Mouse (Mus musculus): Measurements from ENCODE around the gene Sqor.

The Sqor gene

GRCm38 (mm10) chr2:122784701-122785100 is 19.7 kb downstream of the Sqor start:
- CTCF ChIA-PET, result no interaction called here

- CTCF ChIA-PET, result interaction anchor here (1.0 kb wide), 1 partner anchor 14 kb away, joined by 3 read pairs; no protein-coding TSS in a partner anchor
These were observed 21.1 kb downstream of the Sqor start for GRCm38 (mm10) chr2:122786167-122786566.

DNA sequence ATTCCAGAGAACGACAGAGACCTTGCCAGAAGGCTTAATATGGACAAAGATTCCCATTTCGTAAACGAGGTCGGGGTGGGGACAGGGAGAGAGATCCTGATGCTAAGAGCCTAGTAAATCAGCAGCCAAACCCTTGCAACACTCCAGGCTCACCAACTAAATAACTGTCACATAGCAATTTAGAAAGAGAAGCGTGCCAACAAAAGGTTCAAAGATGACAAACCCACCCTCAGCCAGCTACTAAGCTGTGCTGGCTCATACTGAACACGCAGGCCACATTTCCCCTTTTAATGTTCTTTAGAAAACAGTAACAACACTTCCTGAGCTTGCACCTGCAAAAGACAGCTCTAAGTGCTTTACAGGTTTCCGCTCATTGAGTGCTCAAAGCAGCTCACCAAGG is 24.3 kb downstream of the Sqor start:
- CTCF ChIA-PET, result no interaction called here

- CTCF ChIA-PET, result no interaction called here
These were observed 24.7 kb downstream of the Sqor start for GRCm38 (mm10) chr2:122789730-122790129.

GRCm38 (mm10) chr2:122804392-122804791 is 39.4 kb downstream of the Sqor start:
- CTCF ChIA-PET, result no interaction called here

GRCm38 (mm10) chr2:122806040-122806439 is 41.0 kb downstream of the Sqor start:
- CTCF ChIA-PET, result no interaction called here

- CTCF ChIA-PET, result no interaction called here
These were observed 44.0 kb downstream of the Sqor start for GRCm38 (mm10) chr2:122809027-122809426.

- CTCF ChIA-PET, result no interaction called here
These were observed 51.9 kb downstream of the Sqor start for GRCm38 (mm10) chr2:122816986-122817385.

GRCm38 (mm10) chr2:122821246-122821645 is 56.2 kb downstream of the Sqor start:
- CTCF ChIA-PET, result no interaction called here

- CTCF ChIA-PET, result no interaction called here
These were observed 60.6 kb downstream of the Sqor start for GRCm38 (mm10) chr2:122825406-122826236.

GRCm38 (mm10) chr2:122826302-122826701 is 61.3 kb downstream of the Sqor start:
- CTCF ChIA-PET, result no interaction called here

- CTCF ChIA-PET, result no interaction called here
These were observed 89.6 kb downstream of the Sqor start for GRCm38 (mm10) chr2:122854636-122855035.

DNA sequence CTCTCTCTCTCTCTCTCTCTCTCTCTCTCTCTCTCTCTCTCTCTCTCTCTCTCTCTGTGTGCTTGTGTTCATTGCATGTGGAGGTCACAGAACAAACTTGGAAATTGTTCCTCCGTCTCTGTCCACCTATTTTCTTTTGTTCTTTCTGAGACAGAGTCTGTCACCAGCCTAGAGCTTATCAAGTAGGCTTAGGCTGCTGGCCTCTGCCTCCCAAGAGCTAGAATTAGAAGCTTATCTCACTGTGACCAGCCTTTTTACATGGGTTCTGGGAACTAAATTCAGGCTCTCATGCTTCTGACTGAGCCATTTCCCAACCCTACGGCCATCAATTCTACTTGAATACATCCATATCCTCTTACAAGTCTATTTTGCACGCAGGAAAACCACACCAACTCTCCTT is 90.3 kb downstream of the Sqor start:
- CTCF ChIA-PET, result no interaction called here
